Mouse (Mus musculus): Measurements from ENCODE around the gene Fam181a. TPM values are rescaled to one million over a fixed set of nuclear protein-coding genes. Genes with fewer than 3 reads are reported as not detected.

The Fam181a gene
- polyA plus RNA-seq, 1 experiment from 2014 or later, result 7.7 TPM

DNA sequence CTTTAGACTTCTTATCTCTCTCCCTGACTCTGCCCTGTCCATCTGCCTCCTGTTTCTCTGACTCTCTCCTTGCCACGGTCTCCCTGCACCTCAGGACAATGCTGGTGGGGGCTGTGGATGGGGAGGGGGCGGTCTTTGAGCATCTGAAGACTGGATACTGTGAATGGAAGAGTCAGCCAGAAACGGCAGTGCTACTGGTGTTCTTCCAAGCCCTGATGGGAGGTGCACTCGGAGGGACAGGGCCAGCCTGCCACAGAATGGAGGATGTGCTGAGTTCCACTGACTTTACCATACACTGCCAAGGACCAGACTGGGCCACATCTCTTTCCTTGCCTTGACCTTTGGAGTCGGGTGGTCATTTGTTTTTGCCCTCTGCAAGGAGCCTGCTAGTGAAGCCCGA lies 27.8 kb upstream of the Fam181a start:
- H3K27ac ChIP-seq (ENCODE audit: low read length), result no peak overlapping the region
- H3K9ac ChIP-seq (ENCODE audit: low read depth, low read length), result no peak overlapping the region
- 63% methylated on average over 6 of the region's 6 CpGs for WGBS
- H3K27me3 ChIP-seq (ENCODE audit: control insufficient read depth, insufficient read depth, low read depth, low read length), result no peaks in the 10 kb centered on the region
- H3K4me3 ChIP-seq (ENCODE audit: low read depth, low read length), result no peak overlapping the region
- ATAC-seq, result no peak
- no peak overlapping the region for H3K4me2 ChIP-seq (ENCODE audit: low read length)
- H3K9me3 ChIP-seq (replicated peaks; ENCODE audit: control insufficient read depth, low read length, poor library complexity, severe bottlenecking), result peaks cover 1% of the 10 kb centered on the region; the same call in 1 of the 2 replicates
- no peaks in the 10 kb centered on the region for H3K4me1 ChIP-seq (ENCODE audit: control insufficient read depth, insufficient read depth, low read length)
- H3K36me3 ChIP-seq (ENCODE audit: control insufficient read depth, insufficient read depth, low read length), result no peaks in the 10 kb centered on the region

DNA sequence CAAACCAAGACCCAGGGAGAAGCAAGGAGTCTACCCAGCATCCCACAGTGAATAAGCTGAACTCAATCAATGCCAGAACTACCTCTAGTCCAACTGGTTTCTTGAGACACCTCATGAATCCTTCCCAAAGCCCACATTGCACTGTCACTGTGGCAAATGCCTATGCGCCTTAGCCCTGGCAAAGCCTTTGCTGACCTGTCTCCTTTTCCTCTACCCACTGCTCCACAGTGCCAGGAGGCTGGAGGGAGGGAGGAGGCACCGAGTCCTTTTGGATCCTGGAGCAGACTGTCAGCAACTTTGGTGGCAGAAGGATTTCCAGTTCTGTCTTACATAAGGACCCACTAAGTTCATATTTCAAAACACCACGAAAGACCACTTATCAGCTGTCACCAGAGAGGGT lies 27.4 kb upstream of the Fam181a start:
- H3K4me2 ChIP-seq (ENCODE audit: low read length), result no peak overlapping the region
- 85% methylated on average over 3 of the region's 3 CpGs for WGBS
- H3K27ac ChIP-seq (ENCODE audit: low read length), result no peak overlapping the region
- H3K36me3 ChIP-seq (ENCODE audit: control insufficient read depth, insufficient read depth, low read length), result no peaks in the 10 kb centered on the region
- H3K4me1 ChIP-seq (ENCODE audit: control insufficient read depth, insufficient read depth, low read length), result no peaks in the 10 kb centered on the region
- H3K9ac ChIP-seq (ENCODE audit: low read depth, low read length), result no peak overlapping the region
- H3K9me3 ChIP-seq (replicated peaks; ENCODE audit: control insufficient read depth, low read length, poor library complexity, severe bottlenecking), result no peaks in the 10 kb centered on the region
- no peaks in the 10 kb centered on the region for H3K27me3 ChIP-seq (ENCODE audit: control insufficient read depth, insufficient read depth, low read depth, low read length)
- no peak overlapping the region for H3K4me3 ChIP-seq (ENCODE audit: low read depth, low read length)
- no peak for ATAC-seq

DNA sequence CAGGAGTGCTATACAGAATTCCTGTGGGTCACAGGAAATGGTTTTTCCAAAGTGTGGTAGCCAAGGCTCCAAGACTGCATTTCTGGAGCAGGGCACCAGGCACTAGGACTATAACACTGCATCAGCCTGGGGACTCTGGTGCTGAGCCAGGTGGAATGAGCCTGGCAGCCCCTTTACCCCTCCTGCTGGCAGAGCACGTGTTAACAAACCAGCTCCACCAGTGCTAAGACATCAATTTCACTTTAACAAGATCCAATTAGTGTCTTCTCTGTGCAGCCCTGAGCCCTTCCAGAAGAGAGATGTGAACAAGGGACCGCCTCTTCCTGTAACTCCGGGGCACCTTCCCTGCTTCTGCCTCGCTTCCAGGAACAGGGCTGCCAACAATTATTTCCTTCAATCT lies 23.5 kb upstream of the Fam181a start:
- no peak for ATAC-seq
- Histone ChIP-seq H3K36me3 (ENCODE audit: control insufficient read depth, insufficient read depth, low read length) (no peaks in the 10 kb centered on the region), H3K4me1 (ENCODE audit: control insufficient read depth, insufficient read depth, low read length) (no peaks in the 10 kb centered on the region), H3K9me3 (replicated peaks; ENCODE audit: control insufficient read depth, low read length, poor library complexity, severe bottlenecking) (no peaks in the 10 kb centered on the region), H3K4me3 (ENCODE audit: low read depth, low read length) (no peak overlapping the region), H3K4me2 (ENCODE audit: low read length) (no peak overlapping the region), H3K27me3 (ENCODE audit: control insufficient read depth, insufficient read depth, low read depth, low read length) (no peaks in the 10 kb centered on the region), H3K9ac (ENCODE audit: low read depth, low read length) (no peak overlapping the region), H3K27ac (ENCODE audit: low read length) (no peak overlapping the region)
- 66% methylated on average over 4 of the region's 4 CpGs for WGBS

DNA sequence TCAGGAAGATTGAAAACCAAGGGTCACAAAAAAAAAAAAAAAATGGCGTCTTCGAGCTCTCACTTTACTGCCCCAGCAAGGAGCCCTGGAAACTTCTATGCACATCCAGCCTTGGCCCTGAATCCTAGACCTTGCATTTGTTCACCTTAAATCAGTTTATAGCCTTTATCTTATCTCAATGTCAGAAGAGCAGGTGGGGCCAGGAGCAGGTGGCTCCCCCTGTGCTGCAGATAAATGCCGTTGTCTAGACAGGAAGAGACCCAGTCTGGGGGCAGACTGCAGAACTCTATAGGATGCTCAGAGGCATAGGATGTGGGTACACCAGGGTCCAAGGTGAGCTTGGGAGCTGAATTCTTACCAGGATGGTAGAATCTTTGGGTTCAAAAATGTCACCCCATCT lies 18.4 kb upstream of the Fam181a start:
- no peaks in the 10 kb centered on the region for H3K9me3 ChIP-seq (replicated peaks; ENCODE audit: control insufficient read depth, low read length, poor library complexity, severe bottlenecking)
- H3K4me1 ChIP-seq (ENCODE audit: control insufficient read depth, insufficient read depth, low read length), result peaks cover 6% of the 10 kb centered on the region; the same call in 1 of the 2 replicates
- H3K27ac ChIP-seq (ENCODE audit: low read length), result no peak overlapping the region
- H3K4me2 ChIP-seq (ENCODE audit: low read length), result no peak overlapping the region
- H3K36me3 ChIP-seq (ENCODE audit: control insufficient read depth, insufficient read depth, low read length), result no peaks in the 10 kb centered on the region
- no peak overlapping the region for H3K4me3 ChIP-seq (ENCODE audit: low read depth, low read length)
- 97% methylated on average over 3 of the region's 3 CpGs for WGBS
- H3K9ac ChIP-seq (ENCODE audit: low read depth, low read length), result no peak overlapping the region
- ATAC-seq, result no peak
- H3K27me3 ChIP-seq (ENCODE audit: control insufficient read depth, insufficient read depth, low read depth, low read length), result no peaks in the 10 kb centered on the region

DNA sequence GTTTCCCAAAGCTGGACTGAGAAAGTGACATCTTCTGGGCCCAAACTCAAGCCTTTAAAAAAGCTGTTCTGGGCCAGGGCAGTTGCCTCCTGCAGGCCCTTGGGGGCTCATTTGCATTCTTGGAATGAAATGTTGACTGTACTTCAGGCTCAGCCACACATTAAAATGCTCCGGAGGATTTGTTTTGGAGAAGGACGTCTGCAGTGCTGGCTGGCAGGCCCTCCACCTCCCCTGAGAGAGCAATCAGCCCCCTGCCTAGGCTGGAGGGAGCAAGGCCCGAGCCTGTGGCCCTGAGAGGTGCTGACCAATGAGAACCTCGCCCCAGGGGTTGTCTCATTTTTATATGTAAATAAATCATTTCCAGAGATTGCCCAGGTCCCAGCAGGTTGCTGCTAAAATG lies 14.5 kb upstream of the Fam181a start:
- Histone ChIP-seq H3K27ac (ENCODE audit: low read length) (0 out of 2 replicates have a peak overlapping the region, but pooled peaks have one; percentile 12), H3K9ac (ENCODE audit: low read depth, low read length) (no peak overlapping the region), H3K36me3 (ENCODE audit: control insufficient read depth, insufficient read depth, low read length) (no peaks in the 10 kb centered on the region), H3K9me3 (replicated peaks; ENCODE audit: control insufficient read depth, low read length, poor library complexity, severe bottlenecking) (no peaks in the 10 kb centered on the region), H3K4me3 (ENCODE audit: low read depth, low read length) (no peak overlapping the region), H3K27me3 (ENCODE audit: control insufficient read depth, insufficient read depth, low read depth, low read length) (no peaks in the 10 kb centered on the region), H3K4me1 (ENCODE audit: control insufficient read depth, insufficient read depth, low read length) (peaks cover 6% of the 10 kb centered on the region; the same call in 1 of the 2 replicates), H3K4me2 (ENCODE audit: low read length) (no peak overlapping the region)
- 11% methylated on average over 4 of the region's 4 CpGs for WGBS
- peak; percentile 62; the same call in 1 of the 2 replicates for ATAC-seq

DNA sequence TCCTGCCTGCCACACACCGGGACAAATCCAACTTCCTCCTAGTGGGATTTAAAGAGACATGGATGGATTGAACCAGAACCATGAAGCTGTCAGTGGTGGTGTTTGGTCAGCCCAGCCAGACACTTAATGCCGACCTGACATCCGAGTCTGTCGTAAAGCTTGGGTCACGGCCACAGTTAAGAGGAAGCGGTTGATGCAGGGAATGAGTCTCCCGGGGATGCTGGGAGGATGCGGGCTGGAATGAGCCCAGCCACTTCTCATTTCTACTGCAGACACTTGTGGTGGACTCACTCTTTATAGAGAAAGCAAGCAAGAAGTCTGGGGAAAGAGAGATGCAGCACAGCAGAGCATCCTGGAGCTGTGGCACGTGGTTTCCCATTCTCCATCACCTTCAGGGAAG lies 10.3 kb upstream of the Fam181a start:
- no peak overlapping the region for H3K9ac ChIP-seq (ENCODE audit: low read depth, low read length)
- H3K27ac ChIP-seq (ENCODE audit: low read length), result no peak overlapping the region
- ATAC-seq, result no peak
- H3K4me1 ChIP-seq (ENCODE audit: control insufficient read depth, insufficient read depth, low read length), result peaks cover 6% of the 10 kb centered on the region; the same call in 1 of the 2 replicates
- no peak overlapping the region for H3K4me2 ChIP-seq (ENCODE audit: low read length)
- WGBS, result 80% methylated on average over 9 of the region's 9 CpGs
- no peaks in the 10 kb centered on the region for H3K36me3 ChIP-seq (ENCODE audit: control insufficient read depth, insufficient read depth, low read length)
- no peak overlapping the region for H3K4me3 ChIP-seq (ENCODE audit: low read depth, low read length)
- no peaks in the 10 kb centered on the region for H3K27me3 ChIP-seq (ENCODE audit: control insufficient read depth, insufficient read depth, low read depth, low read length)
- H3K9me3 ChIP-seq (replicated peaks; ENCODE audit: control insufficient read depth, low read length, poor library complexity, severe bottlenecking), result no peaks in the 10 kb centered on the region

DNA sequence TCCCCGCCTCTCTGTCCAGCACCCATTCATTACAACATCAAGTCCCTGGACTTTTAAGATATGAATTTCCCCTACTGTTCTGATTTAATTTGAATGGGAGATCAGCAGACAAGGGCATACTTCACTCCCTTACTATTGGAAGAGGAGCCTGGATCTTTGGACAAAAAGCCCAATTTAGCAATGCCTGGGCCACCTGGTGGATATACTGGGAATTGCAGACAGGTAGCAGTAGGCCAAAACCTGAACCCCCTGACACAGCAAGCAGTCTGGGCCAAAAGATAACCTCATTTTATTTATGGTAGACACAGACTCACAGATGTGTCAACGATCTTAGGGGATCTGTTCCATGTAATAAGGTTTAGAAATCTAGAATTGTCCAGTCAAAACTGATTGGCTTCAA lies 9.1 kb upstream of the Fam181a start:
- 49% methylated on average over 2 of the region's 2 CpGs for WGBS
- H3K27me3 ChIP-seq (ENCODE audit: control insufficient read depth, insufficient read depth, low read depth, low read length), result no peaks in the 10 kb centered on the region
- H3K36me3 ChIP-seq (ENCODE audit: control insufficient read depth, insufficient read depth, low read length), result no peaks in the 10 kb centered on the region
- H3K9ac ChIP-seq (ENCODE audit: low read depth, low read length), result no peak overlapping the region
- no peak overlapping the region for H3K4me2 ChIP-seq (ENCODE audit: low read length)
- H3K27ac ChIP-seq (ENCODE audit: low read length), result no peak overlapping the region
- no peaks in the 10 kb centered on the region for H3K9me3 ChIP-seq (replicated peaks; ENCODE audit: control insufficient read depth, low read length, poor library complexity, severe bottlenecking)
- ATAC-seq, result no peak; the same call in 1 of the 2 replicates
- H3K4me1 ChIP-seq (ENCODE audit: control insufficient read depth, insufficient read depth, low read length), result no peaks in the 10 kb centered on the region
- no peak overlapping the region for H3K4me3 ChIP-seq (ENCODE audit: low read depth, low read length)

DNA sequence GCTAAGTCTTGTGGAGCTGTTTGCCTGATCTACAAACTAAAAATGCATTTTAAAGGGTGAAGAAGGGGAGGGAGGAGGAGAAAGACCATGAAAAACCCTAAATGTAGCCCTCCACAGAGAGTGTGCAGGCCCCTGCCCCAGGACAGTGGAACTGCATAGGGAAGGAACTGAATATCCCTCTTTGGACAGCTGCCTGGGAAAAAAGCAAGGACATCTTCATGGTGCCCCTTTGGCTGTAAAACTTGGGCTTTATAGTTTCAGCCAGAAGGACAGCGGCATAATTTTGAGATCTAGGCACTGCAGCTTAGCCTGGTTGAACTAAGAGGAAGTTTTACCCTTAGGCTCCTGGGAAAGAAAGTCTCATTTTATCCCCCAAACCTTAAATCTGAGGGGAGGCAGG lies 7.8 kb upstream of the Fam181a start:
- H3K27ac ChIP-seq (ENCODE audit: low read length), result no peak overlapping the region
- H3K4me3 ChIP-seq (ENCODE audit: low read depth, low read length), result no peak overlapping the region
- H3K4me1 ChIP-seq (ENCODE audit: control insufficient read depth, insufficient read depth, low read length), result no peaks in the 10 kb centered on the region
- no peaks in the 10 kb centered on the region for H3K36me3 ChIP-seq (ENCODE audit: control insufficient read depth, insufficient read depth, low read length)
- no peak for ATAC-seq
- no peaks in the 10 kb centered on the region for H3K9me3 ChIP-seq (replicated peaks; ENCODE audit: control insufficient read depth, low read length, poor library complexity, severe bottlenecking)
- H3K4me2 ChIP-seq (ENCODE audit: low read length), result no peak overlapping the region
- H3K27me3 ChIP-seq (ENCODE audit: control insufficient read depth, insufficient read depth, low read depth, low read length), result no peaks in the 10 kb centered on the region
- no peak overlapping the region for H3K9ac ChIP-seq (ENCODE audit: low read depth, low read length)
- WGBS, result 93% methylated on average over 1 of the region's 1 CpGs

DNA sequence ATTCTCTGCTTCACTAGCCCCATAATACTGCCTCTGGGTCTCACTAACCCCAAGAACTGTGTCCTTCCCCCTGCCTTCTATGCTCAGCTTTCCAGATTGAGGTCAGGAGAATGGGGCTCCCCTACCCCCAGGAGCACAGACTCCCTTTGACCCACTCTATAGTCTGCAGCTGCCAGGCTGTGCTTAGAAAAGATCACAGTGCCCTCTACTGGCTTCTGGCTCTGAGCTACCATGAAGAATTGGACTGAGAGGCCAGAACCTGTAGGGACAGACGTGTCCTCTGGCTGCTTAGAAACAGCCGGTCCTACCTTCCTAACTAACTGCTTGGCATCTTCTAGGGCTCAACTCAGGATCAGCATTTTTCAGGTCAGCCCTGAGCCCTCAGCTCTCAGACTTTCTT lies 4.6 kb upstream of the Fam181a start:
- H3K9ac ChIP-seq (ENCODE audit: low read depth, low read length), result no peak overlapping the region
- ATAC-seq, result 0 out of 2 replicates have a peak, but pooled peaks have one; percentile 65
- no peak overlapping the region for H3K4me3 ChIP-seq (ENCODE audit: low read depth, low read length)
- H3K36me3 ChIP-seq (ENCODE audit: control insufficient read depth, insufficient read depth, low read length), result no peaks in the 10 kb centered on the region
- H3K4me2 ChIP-seq (ENCODE audit: low read length), result no peak overlapping the region
- H3K4me1 ChIP-seq (ENCODE audit: control insufficient read depth, insufficient read depth, low read length), result no peaks in the 10 kb centered on the region
- no peaks in the 10 kb centered on the region for H3K9me3 ChIP-seq (replicated peaks; ENCODE audit: control insufficient read depth, low read length, poor library complexity, severe bottlenecking)
- H3K27ac ChIP-seq (ENCODE audit: low read length), result no peak overlapping the region
- WGBS, result 15% methylated on average over 2 of the region's 2 CpGs
- no peaks in the 10 kb centered on the region for H3K27me3 ChIP-seq (ENCODE audit: control insufficient read depth, insufficient read depth, low read depth, low read length)

Measured in midbrain, embryonic 16.5 days (tissue).